Mouse (Mus musculus): Measurements from ENCODE around the gene Mepe.

DNA sequence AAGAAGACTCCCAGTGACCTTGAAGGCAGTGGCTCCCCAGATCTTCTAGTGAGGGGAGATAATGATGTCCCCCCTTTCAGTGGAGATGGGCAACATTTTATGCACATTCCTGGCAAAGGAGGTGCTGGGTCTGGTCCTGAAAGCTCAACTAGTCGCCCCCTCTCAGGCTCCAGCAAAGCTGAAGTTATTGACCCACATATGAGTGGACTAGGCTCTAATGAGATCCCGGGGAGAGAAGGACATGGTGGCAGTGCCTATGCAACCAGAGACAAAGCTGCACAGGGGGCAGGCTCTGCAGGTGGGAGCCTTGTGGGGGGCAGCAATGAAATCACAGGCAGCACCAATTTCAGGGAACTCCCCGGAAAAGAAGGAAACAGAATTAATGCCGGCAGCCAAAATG, 12.4 kb downstream of the Mepe start:
- no peak for TF ChIP-seq TAL1 (conservative IDR thresholded peaks at IDR 0.05; ENCODE audit: low read depth, low read length)
- TF ChIP-seq CTCF (IDR thresholded peaks at IDR 0.05; ENCODE audit: low read depth, low read length) = no peak
- TF ChIP-seq GATA1 (IDR thresholded peaks at IDR 0.05; ENCODE audit: borderline replicate concordance, low read length) = no peak
- TF ChIP-seq GATA2 (IDR thresholded peaks at IDR 0.05; ENCODE audit: borderline replicate concordance, low read depth, low read length) = no peak

All from G1E (cell line).